Mouse (Mus musculus) cortical plate, adult 2 months (tissue): ENCODE measurements around the gene Gfpt1.

Experiments used
- CTCF ChIP-seq: fragments of 200-500 bp; IDR thresholded peaks from 2 replicates; pipeline ENCODE4 v1.5.1; 2011; ENCODE audit warnings: mild to moderate bottlenecking, control low read depth, low read length; ENCODE audit not compliant: insufficient read depth; ENCODE audit errors: extremely low read depth
- POLR2A ChIP-seq: fragments of 200-500 bp; IDR thresholded peaks from 2 replicates; pipeline ENCODE4 v1.6.1; 2011; ENCODE audit warnings: mild to moderate bottlenecking, low read length, control low read depth; ENCODE audit not compliant: insufficient read depth; ENCODE audit errors: extremely low read depth

GRCm38 (mm10) chr6:87115981-87116380 is 73.3 kb downstream of the Gfpt1 start:
- TF ChIP-seq CTCF: no peak
- TF ChIP-seq POLR2A: no peak
